Mouse (Mus musculus) limb, embryonic 12.5 days (tissue): ENCODE results near the gene Pccb. TPM values are rescaled to one million over a fixed set of nuclear protein-coding genes. Genes with fewer than 3 reads are reported as not detected.
A peak's percentile ranks its signal among the peaks of the same experiment; 100 is the strongest.

ENCODE experiments used
- ATAC-seq: fragments of 200-750 bp; cut with Nextera tagmentation; 2 replicates; pipeline ENCODE4 v1.8.0; 2017; ENCODE audit warnings: low read depth, moderate TSS enrichment; ENCODE audit not compliant: insufficient number of reproducible peaks, insufficient read depth, low FRiP score, low TSS enrichment
- H3K27ac ChIP-seq: fragments of 300-500 bp; sonication (generic); 2 replicates; pipeline ENCODE4 v1.5.1; 2016; ENCODE audit warnings: mild to moderate bottlenecking, moderate library complexity
- H3K27me3 ChIP-seq: fragments of 300-500 bp; sonication (generic); 2 replicates; pipeline ENCODE4 v1.6.1; 2016; ENCODE audit warnings: mild to moderate bottlenecking, moderate library complexity
- H3K36me3 ChIP-seq: fragments of 300-500 bp; sonication (generic); 2 replicates; pipeline ENCODE4 v1.6.1; 2016; ENCODE audit warnings: mild to moderate bottlenecking, moderate library complexity
- H3K4me1 ChIP-seq: fragments of 300-500 bp; sonication (generic); replicated peaks from 2 replicates; pipeline ENCODE4 v1.6.1; 2016
- H3K4me2 ChIP-seq: fragments of 300-500 bp; sonication (generic); 2 replicates; pipeline ENCODE4 v1.6.1; 2016; ENCODE audit warnings: mild to moderate bottlenecking, moderate library complexity
- H3K4me3 ChIP-seq: fragments of 300-500 bp; sonication (generic); replicated peaks from 2 replicates; pipeline ENCODE4 v1.5.1; 2016; ENCODE audit warnings: mild to moderate bottlenecking
- H3K9ac ChIP-seq: fragments of 300-500 bp; sonication (generic); replicated peaks from 2 replicates; pipeline ENCODE4 v1.6.1; 2016; ENCODE audit warnings: mild to moderate bottlenecking, moderate library complexity
- H3K9me3 ChIP-seq: fragments of 300-500 bp; sonication (generic); 2 replicates; pipeline ENCODE4 v1.6.1; 2016; ENCODE audit warnings: mild to moderate bottlenecking, moderate library complexity
- WGBS: fragments of 180-500 bp; shearing (Covaris S2); methylation state at CpG from one replicate; pipeline ENCODE4 v1.1.7; 2016; 5-methylcytosine and 5-hydroxymethylcytosine counted together
- polyA plus RNA-seq: library from polyadenylated mRNA; unstranded; fragments of >200 nt; fragmentation: Nextera tagmentation; extraction: Ambion mirVana; gene quantifications from 2 replicates; pipeline ENCODE4 v1.2.1, GENCODE M21; 2016

Gene Pccb
- polyA plus RNA-seq, 1 experiment from 2014 or later = 21.4 TPM

DNA sequence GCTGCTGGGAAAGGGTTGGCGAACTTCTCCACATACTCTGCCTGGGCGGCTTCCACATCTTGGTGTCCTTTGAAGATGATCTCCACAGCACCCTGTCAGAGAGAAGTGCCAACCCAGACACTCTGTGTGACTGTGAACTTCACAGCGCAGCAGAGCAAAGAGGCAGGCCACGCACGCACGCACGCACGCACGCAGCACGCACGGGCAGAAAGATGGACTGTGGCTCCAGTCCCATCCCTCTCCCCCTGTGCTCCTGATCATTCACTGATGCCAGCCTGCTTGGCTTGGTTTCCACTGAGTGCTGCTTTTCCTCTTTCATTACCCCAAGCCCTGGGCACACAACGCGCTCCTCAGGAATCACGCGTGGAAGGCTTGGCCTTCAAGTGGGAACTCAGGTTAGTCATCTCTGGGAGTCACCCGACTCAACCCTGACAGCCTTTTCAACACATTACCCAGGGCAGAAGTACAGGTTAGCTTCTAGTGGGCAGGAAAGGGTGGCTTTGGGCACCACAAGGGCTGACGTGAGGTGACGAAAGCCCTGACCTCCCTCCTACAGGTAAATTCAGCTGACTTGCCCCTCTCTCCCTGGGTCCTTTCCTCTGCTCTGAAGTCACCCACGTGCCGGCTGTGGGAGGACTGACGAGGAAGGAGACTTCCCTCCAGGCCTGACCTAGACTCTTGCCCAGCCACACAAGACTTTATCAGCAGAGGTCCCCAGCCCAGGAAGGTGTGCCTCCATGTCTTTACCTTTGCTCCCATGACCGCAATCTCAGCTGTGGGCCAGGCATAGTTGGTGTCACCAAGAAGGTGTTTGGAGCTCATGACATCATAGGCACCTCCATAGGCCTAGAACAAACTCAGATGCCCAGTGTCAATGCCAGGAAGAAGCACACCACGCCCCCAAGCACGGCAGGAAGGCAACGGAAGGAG lies 50.1 kb downstream of the Pccb start:
- no peak for ATAC-seq
- peaks cover 10% of the 10 kb centered on the region; the same call in 1 of the 2 replicates for H3K9me3 ChIP-seq
- no peak overlapping the region for H3K4me3 ChIP-seq
- no peak overlapping the region for H3K27ac ChIP-seq
- H3K4me2 ChIP-seq = no peak overlapping the region
- no peak overlapping the region for H3K9ac ChIP-seq
- H3K4me1 ChIP-seq = no peaks in the 10 kb centered on the region
- peaks cover 52% of the 10 kb centered on the region for H3K36me3 ChIP-seq
- no peaks in the 10 kb centered on the region for H3K27me3 ChIP-seq
- WGBS = 95% methylated on average over 25 of the region's 25 CpGs

GRCm38 (mm10) chr9:100982786-100983185 lies 51.9 kb downstream of the Pccb start:
- ATAC-seq = no peak
- Histone ChIP-seq H3K9me3 (no peaks in the 10 kb centered on the region), H3K4me3 (no peak overlapping the region), H3K27me3 (no peaks in the 10 kb centered on the region), H3K27ac (no peak overlapping the region), H3K9ac (no peak overlapping the region), H3K4me2 (no peak overlapping the region), H3K4me1 (0 out of 2 replicates have a peak, but pooled peaks cover 5% of the 10 kb centered on the region), H3K36me3 (peaks cover 44% of the 10 kb centered on the region)
- WGBS = 89% methylated on average over 7 of the region's 7 CpGs

GRCm38 (mm10) chr9:100979260-100979659 lies 55.4 kb downstream of the Pccb start:
- WGBS = 65% methylated on average over 5 of the region's 5 CpGs
- H3K4me1 ChIP-seq = 0 out of 2 replicates have a peak, but pooled peaks cover 5% of the 10 kb centered on the region

GRCm38 (mm10) chr9:100978666-100979065 lies 56.0 kb downstream of the Pccb start:
- Histone ChIP-seq H3K4me1 (0 out of 2 replicates have a peak, but pooled peaks cover 5% of the 10 kb centered on the region), H3K36me3 (peaks cover 13% of the 10 kb centered on the region; the same call in 1 of the 2 replicates), H3K4me3 (no peak overlapping the region), H3K27me3 (no peaks in the 10 kb centered on the region), H3K4me2 (no peak overlapping the region), H3K9ac (no peak overlapping the region), H3K27ac (no peak overlapping the region), H3K9me3 (0 out of 2 replicates have a peak, but pooled peaks cover 7% of the 10 kb centered on the region)
- WGBS = 93% methylated on average over 5 of the region's 5 CpGs
- ATAC-seq = no peak

More at GRCm38 (mm10) chr9:100979260-100979659, 55.4 kb downstream of the Pccb start:
- Histone ChIP-seq H3K27me3 (no peaks in the 10 kb centered on the region), H3K4me3 (no peak overlapping the region), H3K36me3 (peaks cover 19% of the 10 kb centered on the region; the same call in 1 of the 2 replicates), H3K9ac (no peak overlapping the region), H3K9me3 (0 out of 2 replicates have a peak, but pooled peaks cover 7% of the 10 kb centered on the region), H3K27ac (0 out of 2 replicates have a peak overlapping the region, but pooled peaks have one; percentile 7), H3K4me2 (no peak overlapping the region)
- ATAC-seq = 0 out of 2 replicates have a peak, but pooled peaks have one; percentile 47

- no peak overlapping the region for H3K4me3 ChIP-seq
- H3K36me3 ChIP-seq = no peaks in the 10 kb centered on the region
- WGBS = 68% methylated on average over 2 of the region's 2 CpGs
- no peaks in the 10 kb centered on the region for H3K4me1 ChIP-seq
- no peak overlapping the region for H3K9ac ChIP-seq
- no peaks in the 10 kb centered on the region for H3K9me3 ChIP-seq
- H3K27me3 ChIP-seq = no peaks in the 10 kb centered on the region
- no peak overlapping the region for H3K4me2 ChIP-seq
- ATAC-seq = no peak
- no peak overlapping the region for H3K27ac ChIP-seq
Measured at GRCm38 (mm10) chr9:100969461-100969860, 65.2 kb downstream of the Pccb start.

DNA sequence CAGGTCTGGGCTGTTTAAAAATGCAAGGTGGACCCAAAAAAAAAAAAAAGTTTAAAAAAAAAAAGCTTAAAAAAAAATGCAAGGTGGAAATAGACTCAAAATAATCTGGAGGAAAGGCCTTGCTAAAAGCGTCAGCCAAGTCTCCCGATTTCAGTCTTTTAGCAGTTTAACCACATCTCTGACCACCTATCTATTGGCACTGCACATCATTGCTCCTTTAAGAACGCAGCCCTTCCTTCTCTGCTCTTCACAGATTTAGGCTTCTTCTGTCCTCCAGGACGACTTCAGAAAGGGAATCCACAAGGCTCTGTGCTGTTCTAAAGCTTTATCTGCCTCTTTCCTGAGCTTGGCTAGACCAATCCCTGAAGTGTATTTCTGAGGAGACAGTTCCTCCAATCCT lies 70.6 kb downstream of the Pccb start:
- Histone ChIP-seq H3K9ac (no peak overlapping the region), H3K4me2 (no peak overlapping the region), H3K4me3 (no peak overlapping the region), H3K27me3 (no peaks in the 10 kb centered on the region), H3K36me3 (peaks cover 14% of the 10 kb centered on the region), H3K27ac (no peak overlapping the region), H3K9me3 (no peaks in the 10 kb centered on the region), H3K4me1 (no peaks in the 10 kb centered on the region)
- 76% methylated on average over 4 of the region's 4 CpGs for WGBS
- no peak for ATAC-seq

- ATAC-seq = no peak
- Histone ChIP-seq H3K27me3 (no peaks in the 10 kb centered on the region), H3K9ac (no peak overlapping the region), H3K4me2 (no peak overlapping the region), H3K9me3 (no peaks in the 10 kb centered on the region), H3K4me3 (no peak overlapping the region), H3K4me1 (no peaks in the 10 kb centered on the region), H3K27ac (no peak overlapping the region), H3K36me3 (peaks cover 21% of the 10 kb centered on the region)
- 81% methylated on average over 1 of the region's 1 CpGs for WGBS
Measured at GRCm38 (mm10) chr9:100963428-100963912, 71.2 kb downstream of the Pccb start.

DNA sequence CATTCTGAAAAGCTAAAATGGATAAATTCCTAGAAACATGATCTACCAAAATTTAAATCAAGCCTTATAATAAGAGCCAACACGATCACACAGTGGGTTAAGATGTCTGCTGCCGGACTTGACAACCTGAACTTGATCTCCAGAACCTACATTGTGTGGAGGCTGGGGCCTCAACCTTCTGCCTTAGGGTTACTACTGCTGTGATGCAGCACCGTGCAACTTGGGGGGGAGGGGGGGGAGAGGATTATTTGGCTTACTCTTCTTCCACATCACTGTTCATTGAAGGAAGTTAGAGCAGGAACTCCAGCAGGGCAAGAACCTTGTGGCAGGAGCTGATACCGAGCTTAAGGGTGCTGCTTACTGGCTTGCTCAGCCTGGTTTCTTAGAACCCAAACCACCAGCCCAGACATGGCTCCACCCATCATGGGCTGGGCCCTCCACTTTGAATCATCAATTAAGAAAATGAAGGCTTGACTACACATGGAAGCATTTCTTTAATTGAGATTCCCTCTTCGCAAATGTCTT lies 71.7 kb downstream of the Pccb start:
- 73% methylated on average over 5 of the region's 5 CpGs for WGBS
- H3K27me3 ChIP-seq = no peaks in the 10 kb centered on the region
- H3K9ac ChIP-seq = no peak overlapping the region
- H3K27ac ChIP-seq = no peak overlapping the region
- no peaks in the 10 kb centered on the region for H3K9me3 ChIP-seq
- no peak overlapping the region for H3K4me2 ChIP-seq
- ATAC-seq = no peak
- peaks cover 25% of the 10 kb centered on the region for H3K36me3 ChIP-seq
- no peak overlapping the region for H3K4me3 ChIP-seq
- no peaks in the 10 kb centered on the region for H3K4me1 ChIP-seq

- H3K27me3 ChIP-seq = no peaks in the 10 kb centered on the region
- H3K4me1 ChIP-seq = no peaks in the 10 kb centered on the region
- H3K4me3 ChIP-seq = no peak overlapping the region
- no peak overlapping the region for H3K9ac ChIP-seq
- H3K27ac ChIP-seq = no peak overlapping the region
- no peaks in the 10 kb centered on the region for H3K9me3 ChIP-seq
- H3K36me3 ChIP-seq = peaks cover 60% of the 10 kb centered on the region
- no peak for ATAC-seq
- no peak overlapping the region for H3K4me2 ChIP-seq
- 56% methylated on average over 4 of the region's 4 CpGs for WGBS
Measured at GRCm38 (mm10) chr9:100951481-100951880, 83.2 kb downstream of the Pccb start.

- no peak for ATAC-seq
- Histone ChIP-seq H3K9ac (no peak overlapping the region), H3K4me1 (no peaks in the 10 kb centered on the region), H3K36me3 (peaks cover 27% of the 10 kb centered on the region), H3K27ac (no peak overlapping the region), H3K27me3 (no peaks in the 10 kb centered on the region), H3K9me3 (no peaks in the 10 kb centered on the region), H3K4me2 (no peak overlapping the region), H3K4me3 (no peak overlapping the region)
- WGBS = 90% methylated on average over 5 of the region's 5 CpGs
Measured at GRCm38 (mm10) chr9:100944677-100945365, 89.9 kb downstream of the Pccb start.

DNA sequence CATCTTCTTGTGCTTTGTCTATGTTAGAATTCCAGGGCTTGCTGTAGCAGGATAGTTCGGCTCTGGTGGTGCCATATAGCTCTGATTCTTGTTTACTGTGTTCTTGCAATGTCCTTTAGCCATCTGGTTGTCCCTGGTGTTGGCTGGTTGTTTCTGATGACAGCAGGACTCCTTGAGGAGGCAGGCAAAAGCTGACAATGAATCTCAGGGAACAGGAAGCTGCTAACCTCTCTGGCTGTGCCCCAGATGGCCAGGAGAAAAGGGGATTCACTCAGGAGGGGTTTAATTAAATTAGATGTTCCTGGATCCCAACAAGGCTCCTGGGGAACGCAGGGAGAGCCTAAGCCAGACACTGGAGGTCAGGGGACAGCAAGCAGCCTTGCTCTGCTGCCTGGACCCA lies 92.7 kb downstream of the Pccb start:
- H3K27ac ChIP-seq = no peak overlapping the region
- H3K4me1 ChIP-seq = no peaks in the 10 kb centered on the region
- ATAC-seq = no peak
- H3K9me3 ChIP-seq = no peaks in the 10 kb centered on the region
- H3K4me2 ChIP-seq = no peak overlapping the region
- WGBS = 58% methylated on average over 2 of the region's 2 CpGs
- H3K27me3 ChIP-seq = no peaks in the 10 kb centered on the region
- H3K9ac ChIP-seq = no peak overlapping the region
- H3K36me3 ChIP-seq = peaks cover 16% of the 10 kb centered on the region
- H3K4me3 ChIP-seq = no peak overlapping the region
